Mouse (Mus musculus) limb, embryonic 13.5 days (tissue): ENCODE data around the gene Parp1. TPM values are rescaled to one million over a fixed set of nuclear protein-coding genes. Genes with fewer than 3 reads are reported as not detected.
"Not testable (repeated sequence)": the region's sequence is repeated elsewhere in the genome, so short reads cannot be mapped to it uniquely, and the experiment has no call there.

Source experiments
- ATAC-seq: fragments of 200-750 bp; cut with Nextera tagmentation; 2 replicates; pipeline ENCODE4 v1.8.0; 2017; ENCODE audit warnings: low read depth, moderate number of reproducible peaks, moderate TSS enrichment; ENCODE audit not compliant: low FRiP score
- H3K27ac ChIP-seq: fragments of 300-500 bp; sonication (generic); 2 replicates; pipeline ENCODE4 v1.5.1; 2015; ENCODE audit warnings: inconsistent platforms, mild to moderate bottlenecking, moderate library complexity
- H3K27me3 ChIP-seq: fragments of 300-500 bp; sonication (generic); 2 replicates; pipeline ENCODE4 v1.6.1; 2015; ENCODE audit warnings: mild to moderate bottlenecking, inconsistent platforms
- H3K36me3 ChIP-seq: fragments of 300-500 bp; sonication (generic); 2 replicates; pipeline ENCODE4 v1.6.1; 2015; ENCODE audit warnings: inconsistent platforms, mild to moderate bottlenecking, moderate library complexity
- H3K4me1 ChIP-seq: fragments of 300-500 bp; sonication (generic); 2 replicates; pipeline ENCODE4 v1.6.1; 2015; ENCODE audit warnings: inconsistent platforms
- H3K4me2 ChIP-seq: fragments of 300-500 bp; sonication (generic); replicated peaks from 2 replicates; pipeline ENCODE4 v1.6.1; 2015; ENCODE audit warnings: inconsistent platforms, mild to moderate bottlenecking, moderate library complexity
- H3K4me3 ChIP-seq: fragments of 300-500 bp; sonication (generic); 2 replicates; pipeline ENCODE4 v1.5.1; 2015; ENCODE audit warnings: moderate library complexity, mild to moderate bottlenecking, inconsistent platforms
- H3K9ac ChIP-seq: fragments of 300-500 bp; sonication (generic); 2 replicates; pipeline ENCODE4 v1.6.1; 2015; ENCODE audit warnings: mild to moderate bottlenecking, inconsistent platforms
- H3K9me3 ChIP-seq: fragments of 300-500 bp; sonication (generic); 2 replicates; pipeline ENCODE4 v1.6.1; 2016; ENCODE audit warnings: inconsistent platforms
- WGBS: fragments of 180-500 bp; shearing (Covaris S2); methylation state at CpG from one replicate; pipeline ENCODE4 v1.1.7; 2015; 5-methylcytosine and 5-hydroxymethylcytosine counted together
- polyA plus RNA-seq: library from polyadenylated mRNA; unstranded; fragments of >200 nt; fragmentation: Nextera tagmentation; extraction: Ambion mirVana; gene quantifications from 2 replicates; pipeline ENCODE4 v1.2.1, GENCODE M21; 2015

Parp1 gene
- polyA plus RNA-seq, 1 experiment from 2014 or later: 144 TPM

DNA sequence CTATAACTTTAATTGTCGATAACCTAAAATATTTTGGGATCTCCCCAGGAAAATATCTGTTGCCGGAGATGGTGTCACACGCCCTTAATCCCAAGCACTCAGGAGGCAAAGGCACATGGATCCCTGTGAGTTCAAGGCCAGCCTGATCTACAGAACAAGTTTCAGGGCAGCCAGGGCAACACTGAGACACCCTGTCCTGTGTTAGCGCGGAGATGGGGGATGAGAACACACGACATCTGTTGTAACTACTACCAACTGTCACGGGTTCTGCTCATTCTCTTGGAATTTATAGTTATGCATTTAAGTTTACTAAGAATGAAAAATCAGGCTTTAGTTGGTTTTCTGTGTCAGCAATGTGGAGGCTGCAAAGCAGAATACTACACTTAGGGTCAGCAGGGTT, 476 bp upstream of the Parp1 start:
- peak overlapping the region; percentile 94 for H3K4me2 ChIP-seq
- peaks cover 28% of the 10 kb centered on the region for H3K4me1 ChIP-seq
- H3K9ac ChIP-seq: peak overlapping the region; percentile 95
- H3K27me3 ChIP-seq: no peaks in the 10 kb centered on the region
- 35% methylated on average over 7 of the region's 7 CpGs for WGBS
- ATAC-seq: peak; percentile 29
- peaks cover 19% of the 10 kb centered on the region for H3K36me3 ChIP-seq
- H3K27ac ChIP-seq: peak overlapping the region; percentile 59
- H3K9me3 ChIP-seq: no peaks in the 10 kb centered on the region
- H3K4me3 ChIP-seq: peak overlapping the region; percentile 94

DNA sequence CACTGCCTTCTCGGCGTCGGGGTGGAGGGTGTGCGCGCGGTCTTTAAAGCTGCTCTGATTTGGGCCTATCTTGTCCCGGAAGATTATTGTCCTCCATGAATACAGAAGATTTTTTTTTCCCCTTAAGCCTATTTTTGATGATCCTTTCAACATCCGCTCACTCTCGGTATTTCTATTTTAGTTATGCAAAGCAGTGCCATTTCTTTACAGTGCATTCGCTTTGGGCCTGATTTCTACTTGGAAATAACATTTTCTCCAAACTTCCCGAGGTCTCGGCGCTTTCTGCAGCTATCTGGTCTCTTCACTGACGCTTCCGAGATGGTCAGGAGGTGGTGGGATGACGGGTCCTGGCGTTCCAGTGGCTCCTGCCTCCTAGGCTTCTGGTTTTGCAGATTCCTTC, 729 bp downstream of the Parp1 start:
- Histone ChIP-seq H3K4me3 (peak overlapping the region; percentile 94), H3K4me1 (peaks cover 28% of the 10 kb centered on the region), H3K27ac (peak overlapping the region; percentile 96), H3K27me3 (no peaks in the 10 kb centered on the region), H3K4me2 (peak overlapping the region; percentile 94), H3K9me3 (no peaks in the 10 kb centered on the region), H3K36me3 (peaks cover 31% of the 10 kb centered on the region), H3K9ac (peak overlapping the region; percentile 95)
- WGBS: under 1% methylated on average over 17 of the region's 17 CpGs
- ATAC-seq: no peak

DNA sequence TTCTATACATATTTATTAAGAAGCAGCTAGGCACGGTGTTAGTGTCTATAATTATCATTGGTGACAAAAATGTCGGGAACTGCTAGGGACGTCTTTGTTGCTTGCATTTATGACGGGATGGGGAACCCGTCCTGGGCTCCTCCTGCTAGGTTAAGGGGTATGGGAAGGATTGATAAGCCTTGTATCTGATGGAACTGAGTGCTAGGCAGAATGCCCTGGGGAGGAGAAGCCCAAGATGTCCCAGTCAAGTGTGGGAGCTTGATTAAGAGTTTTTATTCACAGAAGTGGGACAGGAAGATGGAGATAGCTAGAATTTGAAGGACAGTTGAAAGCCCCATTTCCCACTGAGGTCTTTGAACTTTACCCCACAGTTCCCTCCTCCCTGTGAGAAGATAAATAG, 1.5 kb downstream of the Parp1 start:
- 16% methylated on average over 5 of the region's 5 CpGs for WGBS

DNA sequence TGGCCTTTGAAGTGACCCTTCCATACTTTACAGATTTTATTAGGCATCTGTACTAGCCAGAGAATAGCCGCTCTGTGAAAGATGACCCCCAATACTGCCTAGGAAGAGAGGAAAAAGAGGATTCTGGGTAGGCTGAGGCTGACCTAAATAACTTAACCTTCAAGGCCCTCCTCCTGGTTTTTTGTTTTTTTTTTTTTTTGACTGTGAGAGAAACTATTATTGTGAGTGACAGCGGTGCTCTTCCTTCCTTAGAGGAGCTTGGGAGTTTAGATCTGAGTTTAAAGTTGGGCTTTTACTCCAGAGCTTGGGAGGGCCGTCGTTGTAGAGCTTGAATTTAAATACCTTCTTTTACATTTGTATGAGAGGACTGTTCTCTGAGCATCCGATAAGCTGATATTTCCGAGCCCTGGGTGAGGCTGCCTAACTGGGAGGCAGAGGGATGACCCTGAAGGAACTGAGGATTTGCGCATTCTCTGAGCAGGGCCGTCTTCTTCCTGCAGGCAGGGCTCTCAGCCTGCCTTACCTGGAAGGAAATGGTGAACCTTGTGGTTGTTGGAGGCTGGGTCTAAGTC, 2.4 kb downstream of the Parp1 start:
- no peak overlapping the region for H3K27ac ChIP-seq
- peaks cover 28% of the 10 kb centered on the region for H3K4me1 ChIP-seq
- 74% methylated on average over 8 of the region's 8 CpGs for whole genome bisulfite sequencing
- H3K4me3 ChIP-seq: peak overlapping the region; percentile 94; the same call in 1 of the 2 replicates
- H3K36me3 ChIP-seq: peaks cover 46% of the 10 kb centered on the region
- H3K4me2 ChIP-seq: peak overlapping the region; percentile 94
- no peak for ATAC-seq
- 0 out of 2 replicates have a peak overlapping the region, but pooled peaks have one; percentile 95 for H3K9ac ChIP-seq
- no peaks in the 10 kb centered on the region for H3K27me3 ChIP-seq
- no peaks in the 10 kb centered on the region for H3K9me3 ChIP-seq

More for the DNA sequence above, 1.5 kb downstream of the Parp1 start:
- Histone ChIP-seq H3K36me3 (peaks cover 37% of the 10 kb centered on the region), H3K9ac (peak overlapping the region; percentile 95), H3K4me3 (peak overlapping the region; percentile 94), H3K4me2 (peak overlapping the region; percentile 94), H3K9me3 (no peaks in the 10 kb centered on the region), H3K4me1 (peaks cover 28% of the 10 kb centered on the region), H3K27ac (no peak overlapping the region), H3K27me3 (no peaks in the 10 kb centered on the region)
- no peak for ATAC-seq

DNA sequence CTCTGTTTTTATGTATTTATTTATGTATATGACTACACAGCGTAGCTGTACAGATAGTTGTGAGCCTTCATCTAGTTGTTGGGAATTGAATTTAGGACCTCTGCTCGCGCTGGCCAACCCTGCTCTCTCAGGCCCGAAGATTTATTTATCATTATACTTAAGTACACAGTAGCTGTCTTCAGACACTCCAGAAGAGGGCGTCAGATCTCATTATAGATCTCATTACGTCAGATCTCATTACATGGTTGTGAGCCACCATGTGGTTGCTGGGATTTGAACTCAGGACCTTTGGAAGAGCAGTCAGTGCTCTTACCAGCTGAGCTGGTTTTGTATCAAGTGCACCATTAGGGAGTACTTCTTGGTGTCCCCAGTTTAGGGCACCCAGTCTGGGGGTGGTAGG, 3.0 kb downstream of the Parp1 start:
- Histone ChIP-seq H3K4me1 (peaks cover 28% of the 10 kb centered on the region), H3K36me3 (peaks cover 52% of the 10 kb centered on the region)
- H3K4me2 ChIP-seq, ATAC-seq, H3K4me3 ChIP-seq, H3K9ac ChIP-seq, H3K27me3 ChIP-seq, H3K9me3 ChIP-seq, H3K27ac ChIP-seq: not testable (repeated sequence)
- WGBS: 85% methylated on average over 6 of the region's 6 CpGs

DNA sequence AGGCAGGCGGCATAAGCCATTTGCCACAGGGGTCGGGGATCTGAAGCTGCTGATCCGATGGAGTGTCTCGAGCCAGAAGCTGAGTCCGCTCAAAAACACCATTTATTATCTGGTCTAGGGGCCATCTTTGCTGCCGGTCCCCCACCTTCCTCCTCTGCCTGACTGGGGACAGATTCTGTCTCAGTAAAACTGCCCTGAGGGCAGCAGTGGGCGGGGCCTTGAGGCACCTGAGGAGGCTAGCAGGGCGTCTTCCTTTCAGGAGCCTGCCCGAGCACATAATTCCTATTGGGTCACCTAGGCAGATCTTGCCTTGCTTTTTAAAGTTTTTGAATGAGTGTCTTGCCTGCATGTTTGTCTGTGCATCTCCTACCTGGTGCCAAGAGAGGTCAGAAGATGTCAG, 3.4 kb downstream of the Parp1 start:
- no peaks in the 10 kb centered on the region for H3K27me3 ChIP-seq
- peaks cover 56% of the 10 kb centered on the region for H3K36me3 ChIP-seq
- H3K9ac ChIP-seq: no peak overlapping the region
- no peak for ATAC-seq
- H3K9me3 ChIP-seq: no peaks in the 10 kb centered on the region
- no peak overlapping the region for H3K4me2 ChIP-seq
- 91% methylated on average over 9 of the region's 9 CpGs for WGBS
- no peak overlapping the region for H3K4me3 ChIP-seq
- no peak overlapping the region for H3K27ac ChIP-seq
- H3K4me1 ChIP-seq: peaks cover 28% of the 10 kb centered on the region

DNA sequence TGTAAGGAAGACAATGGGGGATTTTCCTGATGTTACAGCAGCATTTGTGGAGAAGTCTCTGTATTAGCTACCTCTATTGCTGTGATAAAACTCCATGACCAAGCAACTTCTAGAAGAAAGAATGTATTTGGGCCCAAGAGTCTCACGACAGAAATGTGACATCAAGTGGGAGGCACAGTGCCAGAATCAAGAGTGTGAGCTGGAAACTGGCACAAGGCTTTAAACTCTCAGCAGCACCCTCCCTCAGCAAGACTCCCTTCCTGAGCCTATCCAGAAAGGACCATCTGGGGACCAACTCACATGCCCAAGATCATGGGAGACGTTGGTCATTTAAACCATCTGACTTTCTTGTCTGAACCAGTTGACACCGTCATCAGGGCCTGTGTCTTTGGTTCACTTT, 7.8 kb downstream of the Parp1 start:
- no peaks in the 10 kb centered on the region for H3K9me3 ChIP-seq
- WGBS: 84% methylated on average over 3 of the region's 3 CpGs
- no peak overlapping the region for H3K9ac ChIP-seq
- H3K4me3 ChIP-seq: no peak overlapping the region
- ATAC-seq: no peak
- H3K4me2 ChIP-seq: no peak overlapping the region
- peaks cover 5% of the 10 kb centered on the region; the same call in 1 of the 2 replicates for H3K4me1 ChIP-seq
- no peak overlapping the region for H3K27ac ChIP-seq
- H3K36me3 ChIP-seq: peaks cover 98% of the 10 kb centered on the region
- H3K27me3 ChIP-seq: no peaks in the 10 kb centered on the region

DNA sequence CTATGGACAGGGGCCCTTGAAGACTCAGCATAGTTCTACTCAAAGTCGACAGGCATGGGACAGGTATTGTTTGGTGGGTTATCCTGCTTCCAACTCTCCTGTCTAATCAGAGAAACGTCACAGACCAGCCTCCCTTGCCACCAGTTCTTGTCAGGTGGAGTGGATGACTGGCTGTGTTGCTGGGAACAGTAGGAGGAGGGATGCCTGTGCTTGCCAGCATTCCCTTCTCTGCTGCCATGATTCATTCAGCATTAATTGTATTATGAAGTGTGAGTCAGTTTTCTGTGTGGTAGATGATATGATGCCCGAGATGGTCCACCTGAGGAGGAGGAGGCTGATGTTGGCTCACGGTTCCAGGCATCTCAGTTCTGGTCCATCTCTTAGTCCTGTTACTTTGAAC, 9.1 kb downstream of the Parp1 start:
- no peak overlapping the region for H3K9ac ChIP-seq
- H3K36me3 ChIP-seq: peaks cover 98% of the 10 kb centered on the region
- no peak overlapping the region for H3K27ac ChIP-seq
- no peaks in the 10 kb centered on the region for H3K27me3 ChIP-seq
- no peak for ATAC-seq
- H3K4me1 ChIP-seq: no peaks in the 10 kb centered on the region
- H3K9me3 ChIP-seq: no peaks in the 10 kb centered on the region
- no peak overlapping the region for H3K4me2 ChIP-seq
- WGBS: 84% methylated on average over 4 of the region's 4 CpGs
- H3K4me3 ChIP-seq: no peak overlapping the region

DNA sequence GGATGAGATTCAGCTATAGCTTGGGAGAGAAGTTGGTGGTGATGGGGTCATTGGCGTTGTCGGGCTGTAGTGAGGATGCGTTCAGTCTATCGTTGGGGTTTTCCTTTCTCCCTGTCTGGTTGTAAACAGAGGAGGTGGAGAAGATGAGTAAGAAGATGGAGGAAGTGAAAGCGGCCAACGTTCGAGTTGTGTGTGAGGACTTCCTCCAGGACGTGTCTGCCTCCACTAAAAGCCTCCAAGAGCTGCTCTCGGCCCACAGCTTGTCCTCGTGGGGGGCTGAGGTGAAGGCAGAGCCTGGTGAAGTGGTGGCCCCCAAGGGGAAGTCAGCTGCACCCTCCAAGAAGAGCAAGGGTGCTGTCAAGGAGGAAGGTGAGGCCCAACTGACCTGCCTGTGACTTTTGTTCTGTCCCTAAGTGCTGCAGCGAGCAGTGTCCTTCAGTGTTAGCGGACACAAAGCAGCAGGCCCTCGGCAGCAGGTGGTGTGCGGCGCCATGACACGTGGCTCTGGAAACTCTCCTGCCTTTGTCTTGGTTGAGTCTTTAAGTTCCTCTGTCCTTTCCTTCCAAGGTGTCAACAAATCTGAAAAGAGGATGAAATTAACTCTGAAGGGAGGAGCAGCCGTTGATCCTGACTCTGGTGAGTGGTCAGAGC, 19.2 kb downstream of the Parp1 start:
- H3K4me3 ChIP-seq: no peak overlapping the region
- no peak overlapping the region for H3K4me2 ChIP-seq
- no peaks in the 10 kb centered on the region for H3K4me1 ChIP-seq
- peaks cover 99% of the 10 kb centered on the region for H3K36me3 ChIP-seq
- H3K27ac ChIP-seq: no peak overlapping the region
- H3K27me3 ChIP-seq: no peaks in the 10 kb centered on the region
- ATAC-seq: no peak
- H3K9ac ChIP-seq: no peak overlapping the region
- no peaks in the 10 kb centered on the region for H3K9me3 ChIP-seq
- WGBS: 91% methylated on average over 17 of the region's 17 CpGs

DNA sequence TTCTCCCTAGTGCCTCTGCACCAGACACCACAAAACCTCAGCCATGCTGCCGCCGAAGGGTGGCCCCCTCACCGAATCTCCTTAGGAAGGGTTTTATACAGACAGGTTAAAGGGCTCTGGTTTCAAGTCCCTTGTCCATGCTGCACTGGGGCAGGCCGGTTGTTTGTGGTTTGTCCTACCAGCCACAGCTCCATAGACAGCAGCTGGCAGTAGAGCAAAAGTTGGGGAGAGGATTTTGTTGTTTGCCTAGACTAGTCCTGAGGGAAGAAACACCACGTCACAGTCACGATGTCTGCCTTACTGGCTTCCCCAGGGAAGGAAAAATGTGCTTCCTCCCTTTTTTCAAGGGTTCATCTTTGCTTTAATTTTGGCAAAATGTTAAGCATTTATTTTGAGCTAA, 31.9 kb downstream of the Parp1 start:
- H3K9me3 ChIP-seq: no peaks in the 10 kb centered on the region
- no peaks in the 10 kb centered on the region for H3K4me1 ChIP-seq
- H3K27me3 ChIP-seq: no peaks in the 10 kb centered on the region
- ATAC-seq: no peak
- no peak overlapping the region for H3K27ac ChIP-seq
- no peak overlapping the region for H3K4me3 ChIP-seq
- H3K4me2 ChIP-seq: no peak overlapping the region
- 94% methylated on average over 6 of the region's 6 CpGs for WGBS
- H3K36me3 ChIP-seq: peaks cover 91% of the 10 kb centered on the region
- H3K9ac ChIP-seq: no peak overlapping the region

DNA sequence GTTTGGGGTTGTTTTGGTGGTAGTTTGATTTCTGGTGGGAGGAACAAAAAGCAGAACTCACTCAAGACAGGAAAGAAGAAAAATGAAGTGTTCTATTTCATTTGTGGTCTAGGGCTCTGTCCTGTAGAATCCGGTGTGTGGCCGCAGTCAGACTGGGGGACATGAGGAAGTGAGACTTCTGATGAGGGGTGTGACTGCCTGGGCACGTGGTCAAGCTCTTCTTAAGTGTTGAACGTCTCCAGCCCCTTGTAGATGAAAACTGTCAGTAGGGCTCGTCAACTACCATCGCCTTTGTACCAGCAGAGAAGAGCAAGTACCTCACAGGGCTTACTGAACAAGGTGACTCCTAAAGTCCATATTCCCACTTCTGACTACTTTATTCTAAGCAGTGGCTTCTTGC, 33.1 kb downstream of the Parp1 start:
- Histone ChIP-seq H3K9me3 (no peaks in the 10 kb centered on the region), H3K27ac (no peak overlapping the region), H3K27me3 (no peaks in the 10 kb centered on the region), H3K4me3 (no peak overlapping the region), H3K36me3 (peaks cover 79% of the 10 kb centered on the region), H3K4me1 (0 out of 2 replicates have a peak, but pooled peaks cover 3% of the 10 kb centered on the region), H3K4me2 (no peak overlapping the region), H3K9ac (no peak overlapping the region)
- 93% methylated on average over 6 of the region's 6 CpGs for WGBS
- ATAC-seq: no peak

DNA sequence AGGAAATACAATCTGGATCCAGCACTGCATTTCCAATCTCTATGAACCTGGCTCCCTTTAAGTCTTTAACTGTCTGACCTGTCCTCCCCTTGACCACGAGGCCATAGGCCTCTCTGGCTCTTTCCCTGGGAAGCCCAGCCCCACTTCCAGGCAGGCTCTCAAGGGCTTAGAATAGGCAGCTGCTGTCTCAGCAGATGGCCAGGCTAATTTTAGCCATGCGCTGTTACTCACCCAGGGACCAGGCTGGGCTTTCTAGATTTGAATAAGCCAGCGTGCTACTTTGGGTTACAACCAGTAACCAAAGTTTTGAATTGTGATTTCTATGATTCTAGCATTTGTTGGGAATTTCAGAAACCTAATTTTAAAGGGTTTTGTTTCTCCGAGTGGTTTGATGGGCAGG, 35.9 kb downstream of the Parp1 start:
- WGBS: 60% methylated on average over 4 of the region's 4 CpGs
- Histone ChIP-seq H3K36me3 (peaks cover 51% of the 10 kb centered on the region), H3K4me3 (no peak overlapping the region), H3K4me1 (0 out of 2 replicates have a peak, but pooled peaks cover 3% of the 10 kb centered on the region), H3K4me2 (no peak overlapping the region), H3K27me3 (no peaks in the 10 kb centered on the region), H3K27ac (no peak overlapping the region), H3K9me3 (no peaks in the 10 kb centered on the region), H3K9ac (no peak overlapping the region)
- ATAC-seq: peak; percentile 59; the same call in 1 of the 2 replicates

DNA sequence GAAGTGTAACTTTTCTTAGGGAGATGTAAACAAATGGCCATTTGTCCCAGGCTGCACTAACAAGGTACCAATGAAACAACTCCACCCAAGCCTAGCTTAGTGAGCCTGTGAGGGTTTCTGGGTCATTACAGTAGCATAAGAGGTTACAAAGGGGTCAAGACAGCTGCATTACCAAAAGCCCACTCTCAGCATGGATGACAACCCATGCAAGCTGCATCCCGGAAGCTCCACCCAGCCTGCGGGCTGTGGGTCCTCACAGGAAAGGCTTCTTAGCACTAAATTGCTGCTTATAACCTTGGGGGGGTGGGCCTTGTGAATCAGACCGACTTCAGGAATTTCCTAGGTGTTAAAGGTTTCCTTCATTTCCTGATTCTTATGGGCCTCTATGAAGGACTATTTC, 37.4 kb downstream of the Parp1 start:
- WGBS: 30% methylated on average over 3 of the region's 3 CpGs
- H3K9me3 ChIP-seq: no peaks in the 10 kb centered on the region
- 0 out of 2 replicates have a peak, but pooled peaks cover 3% of the 10 kb centered on the region for H3K4me1 ChIP-seq
- ATAC-seq: no peak
- H3K36me3 ChIP-seq: peaks cover 36% of the 10 kb centered on the region
- no peak overlapping the region for H3K9ac ChIP-seq
- H3K27ac ChIP-seq: no peak overlapping the region
- H3K4me2 ChIP-seq: no peak overlapping the region
- H3K27me3 ChIP-seq: no peaks in the 10 kb centered on the region
- H3K4me3 ChIP-seq: no peak overlapping the region
